Mouse (Mus musculus) CD4-positive helper T cell, adult 2 months (primary cell): ENCODE measurements at regions not wholly inside any gene's neighbourhood (a gene's known extent, or its start where the extent isn't known, plus 50 kb on each side); places are given as distances from the start of the nearest gene placed in this dataset.
A peak's percentile ranks its signal among the peaks of the same experiment; 100 is the strongest.

Experiments used
- DNase-seq: peaks from one replicate; pipeline ENCODE4 v3.0.0-alpha.2; 2012; ENCODE audit warnings: low read depth, missing footprints, low spot score

- no peak for DNase-seq
These were observed 78.6 kb upstream of the Nkx1-1 start for GRCm38 (mm10) chr5:33512253-33512884.

GRCm38 (mm10) chr5:33511529-33512252 lies 77.9 kb upstream of the Nkx1-1 start:
- DNase-seq: no peak

DNA sequence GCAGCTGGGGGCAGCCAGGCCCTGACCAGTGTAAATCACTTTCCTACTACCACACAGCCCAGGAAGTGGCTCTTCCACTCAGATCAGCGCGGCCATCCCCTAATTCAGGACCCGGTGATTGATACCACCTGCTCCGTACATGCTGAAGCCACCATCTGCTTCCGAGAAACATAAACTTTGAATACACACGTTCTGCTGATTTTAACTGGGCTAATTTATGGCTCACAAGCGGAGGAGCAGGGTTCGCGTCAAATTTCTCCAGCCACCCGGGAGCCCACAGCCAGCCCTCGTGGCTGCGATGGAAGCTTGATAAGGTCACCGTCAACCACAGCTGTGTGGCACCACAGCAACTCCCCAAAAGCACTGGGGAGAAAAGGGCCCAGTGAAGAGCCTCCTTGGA lies 72.0 kb upstream of the Nkx1-1 start:
- peak; percentile 33 for DNase-seq

GRCm38 (mm10) chr5:33501735-33502495 lies 68.1 kb upstream of the Nkx1-1 start:
- no peak for DNase-seq

DNA sequence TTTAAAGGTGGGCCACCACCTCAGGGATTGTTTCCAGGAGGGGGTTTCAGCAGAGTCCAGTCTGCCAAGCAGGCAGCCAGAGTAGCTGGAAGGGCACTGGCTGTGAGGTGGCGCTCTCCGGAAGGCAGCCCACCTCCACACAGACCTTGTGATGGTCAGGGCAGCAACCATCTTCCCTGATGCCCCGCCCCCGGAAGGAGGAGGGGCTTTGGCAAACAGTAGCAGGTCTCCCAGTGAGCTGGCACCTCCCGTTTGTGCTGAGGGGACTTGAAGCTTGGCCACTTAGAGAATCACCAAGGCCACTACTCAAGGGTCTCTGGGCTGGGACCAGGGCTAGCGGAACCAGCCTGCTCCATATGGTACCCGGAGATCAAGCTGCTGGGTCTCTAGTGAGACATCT lies 67.4 kb upstream of the Nkx1-1 start:
- DNase-seq: no peak

DNA sequence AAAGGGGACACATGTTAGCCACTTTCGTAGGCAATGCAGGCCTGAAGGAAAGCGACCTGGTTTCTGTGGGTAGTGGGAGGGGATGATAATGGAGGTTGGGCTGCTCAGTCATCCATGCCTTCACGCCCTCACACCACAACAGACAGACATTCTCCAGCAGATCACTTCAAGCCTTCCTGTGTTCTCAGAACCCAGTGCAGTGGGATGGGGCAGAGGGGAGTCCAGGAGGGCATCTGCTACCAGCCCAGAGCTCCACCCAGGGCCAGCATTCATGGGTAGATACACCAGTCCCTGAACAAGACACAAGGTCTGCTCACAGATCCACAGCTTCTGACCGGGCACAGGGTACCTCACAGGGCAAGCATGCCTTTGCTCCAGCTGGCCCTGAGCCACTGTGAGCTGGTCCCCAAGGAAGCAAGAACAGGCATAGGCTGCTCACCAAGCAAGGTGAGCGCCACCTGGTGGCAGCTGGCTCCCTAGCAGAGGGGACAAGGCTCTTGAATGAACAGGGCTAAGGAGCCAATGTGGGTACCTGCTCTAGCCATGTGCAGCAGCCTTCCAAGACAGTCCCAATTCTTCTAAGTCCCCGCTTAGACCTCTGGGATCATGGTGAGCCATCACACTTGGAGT lies 62.2 kb upstream of the Nkx1-1 start:
- peak; percentile 74 for DNase-seq

DNA sequence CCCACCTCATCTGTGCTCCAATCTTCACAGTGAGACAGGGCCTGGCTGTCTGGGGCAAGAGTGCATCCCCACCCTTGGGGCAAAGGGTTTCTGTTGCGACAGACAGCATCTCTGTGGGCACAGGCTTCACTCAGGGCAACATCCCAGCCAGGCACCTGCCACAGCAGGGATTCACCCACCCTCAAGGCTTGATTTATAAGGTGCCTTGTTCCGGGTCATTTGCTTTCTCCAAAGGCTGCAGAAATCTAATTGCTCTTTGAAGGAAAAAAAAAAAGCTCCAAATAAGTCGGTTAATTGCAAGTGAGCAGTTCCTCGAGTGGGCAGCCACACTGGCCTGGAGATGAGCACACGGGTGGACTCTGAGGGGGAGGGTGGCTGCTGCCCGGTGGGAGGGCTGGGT lies 61.5 kb upstream of the Nkx1-1 start:
- no peak for DNase-seq

DNA sequence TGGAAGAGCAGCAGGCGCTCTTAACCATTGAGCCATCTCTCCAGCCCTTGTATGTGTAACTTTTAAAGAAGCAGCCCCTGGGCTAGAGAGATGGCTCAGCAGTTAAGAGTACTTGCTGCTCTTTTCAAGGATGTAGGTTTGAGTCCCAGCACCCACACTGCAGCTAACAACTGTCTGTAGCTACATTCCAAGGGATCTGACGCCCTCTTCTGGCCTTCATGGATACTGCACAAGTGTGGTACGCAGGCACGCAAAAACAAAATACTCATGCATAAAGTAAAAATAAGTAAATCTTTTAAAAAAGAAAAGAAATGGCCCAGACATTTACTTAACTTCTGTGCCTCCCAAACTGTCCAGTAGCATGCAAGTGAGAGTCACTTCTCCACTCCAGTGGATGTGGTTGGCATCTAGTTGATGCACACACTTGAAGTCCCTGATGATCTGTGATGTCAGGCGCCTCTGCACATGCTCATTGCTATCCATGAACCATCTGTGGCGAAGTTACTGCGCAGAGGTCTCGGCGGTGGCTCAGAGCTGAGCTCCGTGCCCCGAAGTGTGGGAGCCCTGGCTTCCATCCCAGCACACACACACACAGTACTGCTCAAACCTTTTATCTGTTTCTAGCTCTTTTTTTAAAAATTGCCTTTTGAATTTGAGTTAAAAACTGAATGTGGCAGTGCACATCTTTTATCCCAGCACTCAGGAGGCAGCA lies 59.0 kb upstream of the Nkx1-1 start:
- no peak for DNase-seq

- no peak for DNase-seq
These were observed 55.5 kb upstream of the Nkx1-1 start for GRCm38 (mm10) chr5:33489286-33489685.

DNA sequence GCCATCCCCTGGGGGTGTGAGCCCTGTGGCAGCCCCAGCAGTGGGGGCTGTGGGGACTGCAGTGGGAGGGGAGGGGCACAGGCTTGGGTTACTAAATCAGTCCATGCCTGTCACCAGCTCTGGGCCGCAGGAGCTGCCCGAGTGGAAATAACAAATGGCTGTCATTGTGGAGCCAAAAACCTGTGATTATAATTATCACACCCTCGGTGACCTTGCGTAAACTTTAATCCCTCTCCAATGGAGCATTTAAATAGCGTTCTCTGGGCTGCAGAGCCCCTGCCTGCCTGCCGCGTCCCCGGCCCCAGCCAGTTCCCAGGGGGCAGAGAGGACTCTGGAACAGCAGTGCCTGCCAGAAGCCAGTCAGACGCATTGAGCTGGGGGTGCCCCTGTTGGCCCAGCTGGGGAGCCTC lies 54.4 kb upstream of the Nkx1-1 start:
- no peak for DNase-seq

- DNase-seq: no peak
These were observed 52.0 kb upstream of the Nkx1-1 start for GRCm38 (mm10) chr5:33485765-33486164.
